Mouse (Mus musculus) heart, embryonic 15.5 days (tissue): ENCODE results near the gene Aip. TPM values are rescaled to one million over a fixed set of nuclear protein-coding genes. Genes with fewer than 3 reads are reported as not detected.

Source experiments
- ATAC-seq: fragments of 200-750 bp; cut with Nextera tagmentation; replicated peaks from 2 replicates; pipeline ENCODE4 v1.8.0; 2017; ENCODE audit warnings: low read depth, moderate TSS enrichment; ENCODE audit not compliant: insufficient number of reproducible peaks, insufficient read depth, low FRiP score
- H3K27ac ChIP-seq: fragments of 300-500 bp; sonication (generic); 2 replicates; pipeline ENCODE4 v1.5.1; 2015; ENCODE audit warnings: mild to moderate bottlenecking, inconsistent platforms
- H3K27me3 ChIP-seq: fragments of 300-500 bp; sonication (generic); 2 replicates; pipeline ENCODE4 v1.6.1; 2015; ENCODE audit warnings: inconsistent platforms
- H3K36me3 ChIP-seq: fragments of 300-500 bp; sonication (generic); 2 replicates; pipeline ENCODE4 v1.6.1; 2015; ENCODE audit warnings: mild to moderate bottlenecking, inconsistent platforms
- H3K4me1 ChIP-seq: fragments of 300-500 bp; sonication (generic); replicated peaks from 2 replicates; pipeline ENCODE4 v1.6.1; 2015; ENCODE audit warnings: inconsistent platforms
- H3K4me2 ChIP-seq: fragments of 300-500 bp; sonication (generic); 2 replicates; pipeline ENCODE4 v1.6.1; 2015; ENCODE audit warnings: inconsistent platforms, mild to moderate bottlenecking, moderate library complexity
- H3K4me3 ChIP-seq: fragments of 300-500 bp; sonication (generic); 2 replicates; pipeline ENCODE4 v1.5.1; 2015; ENCODE audit warnings: mild to moderate bottlenecking, inconsistent platforms
- H3K9ac ChIP-seq: fragments of 300-500 bp; sonication (generic); 2 replicates; pipeline ENCODE4 v1.6.1; 2015; ENCODE audit warnings: mild to moderate bottlenecking, inconsistent platforms
- H3K9me3 ChIP-seq: fragments of 300-500 bp; sonication (generic); replicated peaks from 2 replicates; pipeline ENCODE4 v1.6.1; 2016; ENCODE audit warnings: inconsistent platforms
- WGBS: fragments of 180-500 bp; shearing (Covaris S2); methylation state at CpG from one replicate; pipeline ENCODE4 v1.1.7; 2015; ENCODE audit warnings: mixed read lengths; 5-methylcytosine and 5-hydroxymethylcytosine counted together
- polyA plus RNA-seq: library from polyadenylated mRNA; unstranded; fragments of >200 nt; fragmentation: Nextera tagmentation; extraction: Ambion mirVana; gene quantifications from 2 replicates; pipeline ENCODE4 v1.2.1, GENCODE M21; 2015

Gene Aip
- polyA plus RNA-seq, 1 experiment from 2014 or later, result 78.1 TPM

DNA sequence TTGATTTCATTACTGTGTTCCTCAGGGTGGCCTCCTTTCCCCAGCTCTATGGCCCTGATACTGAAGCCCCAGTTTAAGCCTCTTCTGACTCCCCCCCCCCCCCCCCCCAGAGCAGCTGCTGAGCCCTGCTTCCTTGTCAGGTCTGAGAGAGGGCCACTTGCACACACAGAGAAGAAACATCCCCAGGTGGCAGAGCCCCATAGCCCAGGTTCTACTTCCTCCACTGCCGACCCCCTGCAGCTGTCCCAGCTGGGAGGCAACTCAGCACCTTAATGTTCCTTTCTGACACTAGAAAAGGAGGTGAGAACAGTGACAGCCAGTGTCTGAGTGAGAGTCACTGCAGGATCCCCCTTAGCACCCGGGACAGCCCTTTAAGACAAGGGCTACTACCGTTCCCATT lies 21.9 kb downstream of the Aip start:
- H3K9me3 ChIP-seq, result no peaks in the 10 kb centered on the region
- H3K4me3 ChIP-seq, result no peak overlapping the region
- H3K27me3 ChIP-seq, result peaks cover 20% of the 10 kb centered on the region
- H3K4me2 ChIP-seq, result no peak overlapping the region
- WGBS, result 51% methylated on average over 3 of the region's 3 CpGs
- peaks cover 25% of the 10 kb centered on the region for H3K4me1 ChIP-seq
- no peak for ATAC-seq
- H3K27ac ChIP-seq, result no peak overlapping the region
- peaks cover 18% of the 10 kb centered on the region; the same call in 1 of the 2 replicates for H3K36me3 ChIP-seq
- H3K9ac ChIP-seq, result no peak overlapping the region

DNA sequence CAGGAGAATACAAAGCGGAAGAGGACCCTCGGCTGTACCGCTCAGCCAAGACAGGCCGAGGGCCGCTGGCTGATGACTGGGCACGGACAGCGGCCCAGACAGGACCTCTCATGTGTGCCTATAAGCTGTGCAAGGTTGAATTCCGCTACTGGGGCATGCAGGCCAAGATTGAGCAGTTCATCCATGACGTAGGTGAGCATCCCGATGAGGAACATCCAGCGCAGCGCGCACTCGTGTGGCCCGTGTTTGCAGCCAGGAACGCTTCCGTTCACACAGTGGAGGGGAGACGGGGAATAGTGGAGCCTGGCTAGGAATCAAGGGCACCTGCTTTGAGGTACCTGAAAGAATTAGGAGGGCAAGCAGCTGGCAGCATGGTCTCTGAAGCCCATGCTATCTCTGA lies 22.4 kb downstream of the Aip start:
- H3K4me1 ChIP-seq, result peaks cover 30% of the 10 kb centered on the region
- no peak overlapping the region for H3K4me2 ChIP-seq
- H3K4me3 ChIP-seq, result no peak overlapping the region
- peaks cover 20% of the 10 kb centered on the region for H3K27me3 ChIP-seq
- H3K36me3 ChIP-seq, result peaks cover 18% of the 10 kb centered on the region; the same call in 1 of the 2 replicates
- H3K27ac ChIP-seq, result no peak overlapping the region
- 94% methylated on average over 18 of the region's 18 CpGs for WGBS
- no peak for ATAC-seq
- no peaks in the 10 kb centered on the region for H3K9me3 ChIP-seq
- no peak overlapping the region for H3K9ac ChIP-seq

DNA sequence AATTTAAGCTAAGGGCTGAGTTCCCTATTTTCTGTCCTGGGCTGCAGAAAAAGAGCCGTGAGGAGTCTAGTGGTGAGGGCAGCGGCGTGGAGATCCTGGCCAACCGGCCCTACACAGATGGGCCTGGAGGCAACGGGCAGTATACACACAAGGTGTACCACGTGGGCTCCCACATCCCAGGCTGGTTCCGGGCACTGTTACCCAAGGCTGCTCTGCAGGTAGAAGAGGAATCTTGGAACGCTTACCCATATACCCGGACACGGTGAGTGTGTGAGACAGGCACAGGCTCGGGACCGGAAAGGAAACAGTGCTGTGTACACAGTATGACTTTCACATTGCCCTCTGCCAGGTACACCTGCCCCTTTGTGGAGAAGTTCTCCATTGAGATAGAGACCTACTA lies 23.0 kb downstream of the Aip start:
- H3K36me3 ChIP-seq, result peaks cover 18% of the 10 kb centered on the region; the same call in 1 of the 2 replicates
- H3K4me3 ChIP-seq, result no peak overlapping the region
- WGBS, result 95% methylated on average over 12 of the region's 12 CpGs
- H3K4me1 ChIP-seq, result peaks cover 37% of the 10 kb centered on the region
- no peak overlapping the region for H3K27ac ChIP-seq
- no peak overlapping the region for H3K4me2 ChIP-seq
- no peak overlapping the region for H3K9ac ChIP-seq
- peaks cover 20% of the 10 kb centered on the region for H3K27me3 ChIP-seq
- ATAC-seq, result no peak
- H3K9me3 ChIP-seq, result no peaks in the 10 kb centered on the region

DNA sequence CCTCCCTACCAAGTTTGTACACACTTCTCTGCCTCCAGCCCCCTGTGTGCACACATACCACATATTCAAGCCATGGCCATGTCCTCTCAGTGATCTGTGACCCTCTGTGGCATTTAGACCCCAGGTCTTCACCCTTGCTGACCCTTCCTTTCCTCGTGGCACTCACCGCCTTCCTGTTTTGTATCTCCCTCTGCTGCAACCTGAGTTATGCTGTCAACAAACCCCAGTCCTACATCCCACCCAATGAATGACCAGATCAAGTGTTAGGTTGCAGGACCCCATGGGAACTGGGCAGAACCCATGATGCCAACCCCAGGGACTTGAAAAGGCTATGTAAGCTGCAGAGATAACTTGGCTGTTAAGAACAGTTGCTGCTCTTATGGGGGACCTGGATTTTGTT lies 23.6 kb downstream of the Aip start:
- Histone ChIP-seq H3K27me3 (peaks cover 20% of the 10 kb centered on the region), H3K9ac (no peak overlapping the region), H3K4me1 (peaks cover 38% of the 10 kb centered on the region), H3K4me3 (no peak overlapping the region), H3K27ac (no peak overlapping the region), H3K9me3 (no peaks in the 10 kb centered on the region), H3K4me2 (no peak overlapping the region), H3K36me3 (peaks cover 18% of the 10 kb centered on the region; the same call in 1 of the 2 replicates)
- WGBS, result 84% methylated on average over 2 of the region's 2 CpGs
- no peak for ATAC-seq

DNA sequence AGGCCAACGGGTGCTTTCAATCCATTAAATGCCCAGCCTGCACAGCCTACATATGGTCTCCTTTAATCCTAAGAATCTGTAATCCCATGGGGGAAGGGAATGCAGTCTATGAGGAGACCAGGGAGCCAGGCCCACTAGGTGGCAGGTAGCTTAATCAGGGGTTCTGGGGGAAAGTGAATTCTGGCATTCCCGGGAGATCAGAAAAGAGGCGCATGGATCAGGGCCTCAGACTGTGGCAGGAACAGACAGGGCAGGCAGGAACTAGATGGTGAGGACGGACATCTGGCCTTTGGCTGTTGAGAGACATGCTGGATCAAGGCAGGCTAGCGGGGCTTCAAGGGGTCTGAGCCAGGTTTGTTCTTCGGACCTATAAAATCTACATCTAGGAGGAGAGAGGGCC lies 24.2 kb downstream of the Aip start:
- peaks cover 18% of the 10 kb centered on the region; the same call in 1 of the 2 replicates for H3K36me3 ChIP-seq
- H3K4me1 ChIP-seq, result peaks cover 38% of the 10 kb centered on the region
- H3K27ac ChIP-seq, result no peak overlapping the region
- WGBS, result 71% methylated on average over 6 of the region's 6 CpGs
- H3K4me3 ChIP-seq, result peak overlapping the region; percentile 66; the same call in 1 of the 2 replicates
- no peak for ATAC-seq
- H3K4me2 ChIP-seq, result peak overlapping the region; percentile 85; the same call in 1 of the 2 replicates
- no peaks in the 10 kb centered on the region for H3K9me3 ChIP-seq
- peaks cover 20% of the 10 kb centered on the region for H3K27me3 ChIP-seq
- H3K9ac ChIP-seq, result no peak overlapping the region

DNA sequence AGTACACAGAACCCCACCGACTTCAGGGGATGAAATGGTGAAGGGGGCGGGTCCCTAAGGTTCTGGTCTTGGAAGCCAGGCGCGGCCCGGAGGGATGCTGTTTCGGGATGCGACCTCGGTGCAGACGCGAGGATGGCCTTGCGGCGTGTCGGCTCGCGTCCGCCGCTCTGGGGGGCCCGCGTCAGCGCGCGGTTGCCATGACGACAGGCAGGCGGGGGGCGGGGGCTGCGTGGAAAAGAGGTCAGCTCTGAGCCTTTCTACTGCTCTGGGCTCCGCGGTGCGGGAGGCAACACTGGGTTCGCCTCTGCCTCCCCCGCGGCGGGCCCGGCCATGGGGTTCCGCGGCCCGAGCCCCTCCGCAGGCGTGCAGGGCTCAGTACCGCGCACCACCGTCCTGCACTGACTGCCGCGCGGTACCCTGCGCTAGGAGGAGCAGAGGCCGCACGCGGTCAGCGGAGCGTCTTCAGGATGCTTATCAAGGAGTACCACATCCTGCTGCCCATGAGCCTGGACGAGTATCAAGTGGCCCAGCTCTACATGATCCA lies 24.9 kb downstream of the Aip start:
- Histone ChIP-seq H3K9ac (peak overlapping the region; percentile 67), H3K4me3 (peak overlapping the region; percentile 66), H3K36me3 (peaks cover 18% of the 10 kb centered on the region; the same call in 1 of the 2 replicates), H3K4me2 (peak overlapping the region; percentile 85), H3K4me1 (peaks cover 41% of the 10 kb centered on the region), H3K9me3 (no peaks in the 10 kb centered on the region), H3K27ac (no peak overlapping the region), H3K27me3 (peaks cover 20% of the 10 kb centered on the region)
- no peak for ATAC-seq
- 1% methylated on average over 51 of the region's 52 CpGs for WGBS

DNA sequence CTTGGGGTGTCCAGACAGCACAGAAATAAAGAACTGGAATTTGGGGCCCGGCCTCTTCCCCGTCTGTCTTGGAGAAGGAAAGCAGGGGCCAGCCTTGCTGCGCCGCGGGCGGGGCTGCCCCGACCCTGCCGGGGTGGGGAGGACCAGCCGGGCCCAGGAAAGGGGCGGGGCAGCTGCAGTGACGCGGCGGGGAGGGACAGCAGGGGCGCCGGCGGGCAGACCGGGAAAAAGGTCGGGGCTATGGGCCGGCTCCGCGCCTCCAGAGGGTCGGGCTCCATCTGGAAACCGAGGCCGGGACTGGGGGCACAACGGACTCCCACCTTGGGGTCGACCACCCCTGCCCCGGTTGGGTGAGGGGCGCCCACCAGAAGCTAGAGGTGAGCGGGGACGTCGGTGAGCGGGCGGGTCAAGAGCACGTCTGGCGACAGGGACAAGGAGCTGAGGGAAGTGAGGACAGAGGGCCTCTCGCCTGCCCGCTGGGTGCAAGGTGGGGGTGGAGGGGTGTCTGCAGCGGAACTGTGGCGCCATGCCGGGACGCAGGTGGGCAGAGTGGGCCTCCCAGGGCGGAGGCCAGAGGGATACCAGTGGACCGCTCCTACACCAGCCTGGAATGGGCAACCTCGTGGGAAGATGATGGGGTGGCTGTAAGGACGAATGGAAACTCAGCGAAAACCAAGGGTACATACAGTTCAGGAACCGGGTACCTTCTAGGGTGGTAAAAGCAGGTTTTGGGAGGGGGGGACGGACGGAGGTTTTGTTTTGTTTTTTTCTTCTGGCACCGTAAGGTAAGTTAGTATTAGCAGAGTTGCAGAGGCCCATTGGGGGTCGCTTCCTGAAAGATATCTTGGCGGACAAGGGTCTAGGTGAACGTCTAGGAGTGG lies 25.6 kb downstream of the Aip start, which contains the start of gene Pitpnm1:
TSS of gene Pitpnm1 (plus strand) at position 162 of the 881 bp plus-strand sequence.
- H3K4me3 ChIP-seq, result peak within 1 kb of the TSS; percentile 66
- peak; percentile 7; the same call in 1 of the 2 replicates for ATAC-seq
- peak within 1 kb of the TSS; percentile 71 for H3K27ac ChIP-seq
- peak within 1 kb of the TSS; percentile 85 for H3K4me2 ChIP-seq
- under 1% methylated on average over 53 of the region's 53 CpGs for WGBS
- H3K27me3 ChIP-seq, result peaks cover 20% of the 10 kb centered on the region
- peaks cover 41% of the 10 kb centered on the region for H3K4me1 ChIP-seq
- H3K9me3 ChIP-seq, result no peaks in the 10 kb centered on the region
- H3K36me3 ChIP-seq, result peaks cover 13% of the 10 kb centered on the region; the same call in 1 of the 2 replicates
- peak within 1 kb of the TSS; percentile 67 for H3K9ac ChIP-seq

DNA sequence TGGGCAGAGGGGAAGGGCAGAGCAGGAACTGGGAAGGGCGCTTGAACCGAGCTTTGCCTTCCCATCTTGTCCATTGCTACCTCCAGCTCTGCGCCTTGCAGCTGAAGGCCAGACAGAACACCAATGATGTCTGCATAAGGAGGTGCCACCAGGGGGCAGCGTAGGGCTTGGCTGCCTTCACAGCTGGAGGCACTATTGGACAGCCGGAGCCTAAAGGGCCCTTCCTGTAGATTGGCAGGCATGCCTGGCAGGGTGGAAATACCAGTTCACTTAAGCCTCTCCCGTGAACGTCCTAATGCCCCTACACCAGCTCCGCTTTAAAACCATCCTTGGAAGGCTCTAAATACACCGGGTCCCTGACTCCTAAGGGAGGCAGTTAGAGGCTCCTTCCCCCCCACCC lies 26.6 kb downstream of the Aip start:
- peak overlapping the region; percentile 66 for H3K4me3 ChIP-seq
- H3K27me3 ChIP-seq, result peaks cover 20% of the 10 kb centered on the region
- H3K9me3 ChIP-seq, result no peaks in the 10 kb centered on the region
- WGBS, result 13% methylated on average over 9 of the region's 9 CpGs
- H3K4me1 ChIP-seq, result peaks cover 41% of the 10 kb centered on the region
- no peak for ATAC-seq
- peak overlapping the region; percentile 71 for H3K27ac ChIP-seq
- peak overlapping the region; percentile 85 for H3K4me2 ChIP-seq
- H3K9ac ChIP-seq, result peak overlapping the region; percentile 67
- peaks cover 7% of the 10 kb centered on the region; the same call in 1 of the 2 replicates for H3K36me3 ChIP-seq

DNA sequence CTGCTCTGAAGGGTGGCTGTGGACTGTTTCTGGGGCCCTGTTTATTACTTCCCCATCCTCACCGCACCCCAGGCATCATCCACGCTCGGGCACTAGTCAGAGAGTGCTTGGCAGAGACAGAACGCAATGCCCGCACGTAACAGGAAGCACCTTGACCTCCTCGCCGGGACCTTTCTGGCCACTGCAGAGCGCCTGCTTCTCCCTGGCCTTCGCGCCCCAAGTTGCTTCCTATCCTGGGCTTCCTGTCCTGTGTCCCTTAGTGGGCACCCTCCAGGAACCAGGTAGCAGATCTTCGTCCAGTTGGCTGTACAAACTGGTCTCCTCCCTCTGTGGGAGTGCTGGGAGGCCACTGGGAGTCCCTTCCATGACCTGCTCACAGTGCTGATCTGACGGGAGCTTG lies 27.2 kb downstream of the Aip start:
- 86% methylated on average over 13 of the region's 13 CpGs for WGBS
- no peak for ATAC-seq
- Histone ChIP-seq H3K4me2 (peak overlapping the region; percentile 79; the same call in 1 of the 2 replicates), H3K27me3 (peaks cover 20% of the 10 kb centered on the region), H3K4me3 (peak overlapping the region; percentile 66; the same call in 1 of the 2 replicates), H3K9ac (no peak overlapping the region), H3K36me3 (peaks cover 7% of the 10 kb centered on the region; the same call in 1 of the 2 replicates), H3K9me3 (no peaks in the 10 kb centered on the region), H3K27ac (no peak overlapping the region), H3K4me1 (peaks cover 44% of the 10 kb centered on the region)

DNA sequence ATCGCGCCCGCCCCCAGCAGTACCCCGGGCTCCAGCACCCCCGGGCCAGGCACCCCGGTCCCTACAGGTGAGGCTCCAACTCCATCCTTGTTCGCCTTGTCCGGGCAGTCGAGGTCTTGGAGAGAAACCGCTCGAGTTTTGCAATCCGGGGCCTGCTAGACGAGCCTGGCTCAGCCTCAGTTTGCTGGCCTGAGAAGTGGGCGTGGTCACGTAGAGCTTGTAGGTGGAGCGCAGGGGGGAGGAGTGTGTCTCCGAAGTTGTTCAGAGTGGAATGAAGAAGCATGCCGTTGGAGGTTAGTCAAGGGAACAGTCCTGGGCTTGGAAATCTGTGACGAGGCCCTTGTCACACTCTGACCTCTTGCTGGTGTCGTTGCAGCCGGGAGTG lies 28.2 kb downstream of the Aip start:
- Histone ChIP-seq H3K27ac (peak overlapping the region; percentile 81), H3K36me3 (no peaks in the 10 kb centered on the region), H3K9ac (peak overlapping the region; percentile 58), H3K4me3 (peak overlapping the region; percentile 66), H3K9me3 (no peaks in the 10 kb centered on the region), H3K4me2 (peak overlapping the region; percentile 79), H3K4me1 (peaks cover 44% of the 10 kb centered on the region), H3K27me3 (peaks cover 16% of the 10 kb centered on the region)
- WGBS, result 2% methylated on average over 21 of the region's 21 CpGs
- no peak; the same call in 1 of the 2 replicates for ATAC-seq

DNA sequence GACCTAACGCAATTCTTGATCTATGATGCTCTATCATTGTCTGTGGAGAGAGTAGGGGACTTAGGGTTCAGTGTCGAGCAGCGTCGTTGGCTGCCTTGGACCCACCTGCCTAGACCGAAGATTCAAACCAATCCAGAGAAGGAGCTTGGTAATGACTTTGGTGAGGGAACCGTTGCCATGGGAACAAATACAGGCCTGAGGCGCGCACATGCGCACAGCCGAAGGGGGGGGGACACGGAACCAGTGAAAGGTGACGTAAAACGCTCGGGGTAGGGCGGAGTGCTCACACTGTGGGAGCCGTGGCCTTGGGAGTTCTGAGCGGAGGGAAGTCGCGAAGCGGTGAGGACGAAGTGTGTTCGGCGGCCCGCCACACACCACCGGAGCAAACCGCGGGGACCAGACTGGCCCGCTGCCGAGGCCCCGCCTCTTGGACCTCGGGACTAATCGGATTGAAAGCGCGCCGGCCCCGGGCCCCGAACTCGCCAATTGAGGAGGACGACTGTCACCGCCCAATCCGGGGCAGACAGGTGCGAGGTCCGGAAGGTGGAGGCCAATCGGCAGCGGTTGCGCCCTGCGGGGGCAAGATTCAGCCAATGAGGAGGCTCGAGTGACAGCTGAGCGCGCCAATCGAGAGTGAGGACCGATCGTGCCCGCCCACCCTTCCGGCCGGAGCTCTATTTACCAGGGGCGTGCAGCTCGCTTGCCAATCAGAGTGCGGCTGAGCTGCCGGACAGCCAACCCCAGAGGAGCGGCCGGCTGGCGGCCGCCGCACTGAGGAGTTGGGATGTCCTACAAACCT lies 28.8 kb downstream of the Aip start, which contains the start of gene Cdk2ap2:
TSS of gene Cdk2ap2 (plus strand) at position 541 of the 799 bp plus-strand sequence.
- Histone ChIP-seq H3K9me3 (no peaks in the 10 kb centered on the region), H3K36me3 (no peaks in the 10 kb centered on the region), H3K27me3 (peaks cover 11% of the 10 kb centered on the region), H3K4me3 (peak within 1 kb of the TSS; percentile 66), H3K9ac (peak within 1 kb of the TSS; percentile 59), H3K4me2 (peak within 1 kb of the TSS; percentile 79), H3K27ac (peak within 1 kb of the TSS; percentile 87), H3K4me1 (peaks cover 44% of the 10 kb centered on the region)
- under 1% methylated on average over 65 of the region's 65 CpGs for whole genome bisulfite sequencing
- peak; percentile 89 for ATAC-seq
